Mouse (Mus musculus): ENCODE data around the gene Thbs3. TPM values are rescaled to one million over a fixed set of nuclear protein-coding genes. Genes with fewer than 3 reads are reported as not detected.

Thbs3 gene
- polyA plus RNA-seq, 1 experiment from 2014 or later = 45.6 TPM

DNA sequence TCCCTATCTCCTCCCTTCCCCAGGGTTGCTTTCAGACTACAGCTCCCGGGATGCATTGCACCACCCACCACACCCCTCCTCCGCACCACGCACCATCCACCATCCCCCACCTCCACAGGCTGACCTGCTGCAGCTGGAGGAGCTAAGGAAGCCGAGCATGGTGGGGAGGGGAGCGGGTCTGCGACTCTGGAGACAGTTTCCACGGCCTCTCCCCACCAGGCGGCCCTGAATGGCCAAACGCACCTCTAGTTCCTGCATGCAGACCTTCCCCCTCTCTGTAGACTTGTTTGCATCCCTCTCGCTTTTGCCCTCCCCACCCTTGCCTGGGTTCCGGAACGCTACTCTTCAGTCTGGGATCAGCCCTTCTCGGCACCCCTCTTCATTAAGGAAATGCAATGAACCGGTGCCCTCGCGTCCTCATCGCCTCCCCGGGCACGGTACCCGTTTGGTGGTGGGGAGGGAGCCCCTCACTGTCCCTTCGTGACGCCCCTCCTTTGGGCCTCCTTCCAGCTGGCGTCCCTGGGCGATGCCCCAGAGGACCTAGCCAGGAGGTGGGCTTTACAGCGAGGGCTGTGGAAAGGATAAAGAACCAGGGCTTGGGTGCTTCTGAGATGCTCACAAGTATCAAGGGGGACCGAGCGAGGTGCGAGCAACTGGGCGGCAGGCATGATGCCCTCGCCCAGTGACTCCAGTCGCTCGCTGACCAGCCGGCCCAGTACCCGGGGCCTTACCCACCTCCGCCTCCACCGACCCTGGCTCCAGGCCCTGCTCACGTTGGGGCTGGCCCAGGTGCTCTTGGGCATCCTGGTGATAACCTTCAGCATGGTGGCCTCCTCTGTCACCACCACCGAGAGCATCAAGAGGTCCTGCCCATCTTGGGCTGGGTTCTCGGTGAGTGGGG lies 31.7 kb upstream of the Thbs3 start, which contains the start of gene Fam189b:
Gene Fam189b (plus strand): TSS at position 86 of the 901 bp plus-strand sequence.
- Histone ChIP-seq H3K27me3 (no peaks in the 10 kb centered on the region), H3K4me1 (replicated peaks) (peaks cover 39% of the 10 kb centered on the region), H3K9ac (peak within 1 kb of the TSS; percentile 92), H3K36me3 (peaks cover 59% of the 10 kb centered on the region), H3K4me3 (peak within 1 kb of the TSS; percentile 60), H3K9me3 (no peaks in the 10 kb centered on the region), H3K4me2 (peak within 1 kb of the TSS; percentile 99), H3K27ac (replicated peaks) (peak within 1 kb of the TSS; percentile 92)
- 6% methylated on average over 39 of the region's 39 CpGs for WGBS
- ATAC-seq (ENCODE audit: low read depth) = peak; percentile 95

- Histone ChIP-seq H3K36me3 (peaks cover 65% of the 10 kb centered on the region), H3K4me3 (peak overlapping the region; percentile 60), H3K4me2 (peak overlapping the region; percentile 99), H3K9me3 (no peaks in the 10 kb centered on the region), H3K9ac (peak overlapping the region; percentile 92), H3K27ac (replicated peaks) (peak overlapping the region; percentile 92), H3K4me1 (replicated peaks) (peaks cover 33% of the 10 kb centered on the region), H3K27me3 (no peaks in the 10 kb centered on the region)
- ATAC-seq (ENCODE audit: low read depth) = no peak
- 75% methylated on average over 6 of the region's 6 CpGs for WGBS
These were observed 31.0 kb upstream of the Thbs3 start for GRCm38 (mm10) chr3:89183959-89184315.

DNA sequence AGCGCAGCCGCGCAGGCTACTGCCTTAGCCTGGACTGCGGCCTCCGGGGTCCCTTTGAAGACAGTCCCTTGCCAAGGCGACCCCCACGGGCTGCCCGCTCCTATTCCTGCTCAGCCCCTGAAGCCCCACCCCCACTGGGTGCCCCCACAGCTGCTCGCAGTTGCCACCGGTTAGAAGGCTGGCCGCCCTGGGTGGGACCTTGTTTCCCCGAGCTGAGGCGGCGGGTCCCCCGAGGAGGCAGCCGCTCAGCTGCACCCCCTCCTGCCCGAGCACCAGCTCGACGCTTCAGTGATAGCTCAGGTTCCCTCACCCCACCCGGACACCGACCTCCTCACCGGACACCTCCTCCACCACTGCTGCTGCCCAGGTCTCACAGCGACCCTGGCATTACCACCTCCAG lies 27.8 kb upstream of the Thbs3 start:
- 46% methylated on average over 23 of the region's 23 CpGs for WGBS

DNA sequence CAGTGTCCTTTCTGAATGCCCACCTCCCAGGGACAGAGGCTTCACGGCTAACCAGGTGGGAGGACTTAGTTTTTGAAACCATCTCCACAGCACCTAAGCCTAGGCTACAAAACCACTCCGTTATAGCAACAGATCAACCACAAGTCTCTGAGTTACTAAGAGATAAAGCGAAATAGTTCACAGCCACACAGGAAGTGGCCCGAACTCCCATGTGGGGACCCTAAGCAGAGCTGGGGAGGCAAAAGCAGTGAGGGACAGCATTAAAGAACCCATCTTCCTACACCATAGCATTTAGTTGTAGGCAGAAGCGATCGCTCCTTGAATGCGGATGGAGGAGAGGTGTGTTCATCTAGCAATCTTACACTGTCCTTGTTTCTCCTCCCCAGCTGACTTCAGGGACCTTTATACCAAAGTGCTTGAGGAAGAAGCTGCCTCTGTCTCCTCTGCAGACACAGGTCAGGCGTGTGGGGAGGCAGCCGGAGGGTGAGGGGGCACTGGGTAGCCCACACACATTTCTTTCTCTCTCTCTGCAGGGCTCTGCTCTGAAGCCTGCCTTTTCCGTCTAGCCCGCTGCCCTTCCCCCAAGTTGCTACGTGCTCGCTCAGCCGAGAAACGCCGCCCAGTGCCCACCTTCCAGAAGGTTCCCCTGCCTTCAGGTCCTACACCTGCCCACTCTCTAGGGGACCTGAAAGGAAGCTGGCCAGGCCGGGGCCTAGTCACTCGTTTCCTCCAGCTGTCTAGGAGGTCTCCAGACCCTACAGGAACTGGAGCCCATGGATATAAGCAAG lies 27.1 kb upstream of the Thbs3 start:
- H3K4me2 ChIP-seq = no peak overlapping the region
- no peak for ATAC-seq (ENCODE audit: low read depth)

More for the DNA sequence above, 27.8 kb upstream of the Thbs3 start:
- Histone ChIP-seq H3K4me1 (replicated peaks) (peaks cover 29% of the 10 kb centered on the region), H3K27me3 (no peaks in the 10 kb centered on the region), H3K4me2 (no peak overlapping the region), H3K9ac (peak overlapping the region; percentile 5; the same call in 1 of the 2 replicates), H3K27ac (replicated peaks) (no peak overlapping the region), H3K9me3 (no peaks in the 10 kb centered on the region), H3K4me3 (no peak overlapping the region), H3K36me3 (peaks cover 37% of the 10 kb centered on the region)
- ATAC-seq (ENCODE audit: low read depth) = no peak

GRCm38 (mm10) chr3:89188478-89188875 lies 26.5 kb upstream of the Thbs3 start:
- no peaks in the 10 kb centered on the region for H3K9me3 ChIP-seq
- H3K4me1 ChIP-seq (replicated peaks) = peaks cover 23% of the 10 kb centered on the region
- no peak for ATAC-seq (ENCODE audit: low read depth)
- WGBS = 71% methylated on average over 12 of the region's 12 CpGs
- H3K27ac ChIP-seq (replicated peaks) = no peak overlapping the region
- no peak overlapping the region for H3K4me2 ChIP-seq
- H3K27me3 ChIP-seq = no peaks in the 10 kb centered on the region
- H3K36me3 ChIP-seq = peaks cover 32% of the 10 kb centered on the region
- H3K9ac ChIP-seq = no peak overlapping the region
- no peak overlapping the region for H3K4me3 ChIP-seq

More for the DNA sequence above, 27.1 kb upstream of the Thbs3 start:
- Histone ChIP-seq H3K27me3 (no peaks in the 10 kb centered on the region), H3K4me1 (replicated peaks) (peaks cover 25% of the 10 kb centered on the region), H3K4me3 (no peak overlapping the region), H3K9me3 (no peaks in the 10 kb centered on the region), H3K27ac (replicated peaks) (no peak overlapping the region), H3K9ac (no peak overlapping the region), H3K36me3 (peaks cover 32% of the 10 kb centered on the region)
- WGBS = 77% methylated on average over 18 of the region's 18 CpGs

GRCm38 (mm10) chr3:89190436-89190835 lies 24.5 kb upstream of the Thbs3 start:
- H3K4me1 ChIP-seq (replicated peaks) = peaks cover 4% of the 10 kb centered on the region
- no peak overlapping the region for H3K27ac ChIP-seq (replicated peaks)
- 84% methylated on average over 8 of the region's 8 CpGs for WGBS
- no peak overlapping the region for H3K9ac ChIP-seq
- peaks cover 32% of the 10 kb centered on the region for H3K36me3 ChIP-seq
- ATAC-seq (ENCODE audit: low read depth) = no peak
- H3K9me3 ChIP-seq = no peaks in the 10 kb centered on the region
- H3K4me2 ChIP-seq = no peak overlapping the region
- no peak overlapping the region for H3K4me3 ChIP-seq
- H3K27me3 ChIP-seq = no peaks in the 10 kb centered on the region

DNA sequence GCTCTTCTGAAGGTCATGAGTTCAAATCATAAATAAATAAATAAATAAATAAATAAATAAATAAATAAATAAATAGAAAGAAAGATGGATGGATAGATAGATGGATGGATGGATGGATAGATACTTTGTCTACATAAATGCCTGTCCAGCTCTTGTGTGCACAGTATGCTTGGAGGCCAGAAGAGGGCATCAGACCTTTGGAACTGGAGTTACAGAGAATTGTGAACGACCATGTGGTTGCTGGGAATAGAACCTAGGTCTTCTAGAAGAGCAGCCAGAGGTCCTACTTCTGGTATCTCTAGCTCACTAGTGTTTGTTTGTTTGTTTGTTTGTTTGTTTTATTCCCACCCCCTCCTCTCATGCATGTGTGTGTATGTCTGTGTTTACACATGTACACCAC lies 21.6 kb upstream of the Thbs3 start:
- no peak overlapping the region for H3K27ac ChIP-seq (replicated peaks)
- no peaks in the 10 kb centered on the region for H3K27me3 ChIP-seq
- no peaks in the 10 kb centered on the region for H3K9me3 ChIP-seq
- no peak overlapping the region for H3K4me2 ChIP-seq
- H3K36me3 ChIP-seq = peaks cover 10% of the 10 kb centered on the region
- H3K4me3 ChIP-seq = no peak overlapping the region
- ATAC-seq (ENCODE audit: low read depth) = no peak
- 79% methylated on average over 1 of the region's 1 CpGs for WGBS
- H3K4me1 ChIP-seq (replicated peaks) = peaks cover 13% of the 10 kb centered on the region
- H3K9ac ChIP-seq = no peak overlapping the region

DNA sequence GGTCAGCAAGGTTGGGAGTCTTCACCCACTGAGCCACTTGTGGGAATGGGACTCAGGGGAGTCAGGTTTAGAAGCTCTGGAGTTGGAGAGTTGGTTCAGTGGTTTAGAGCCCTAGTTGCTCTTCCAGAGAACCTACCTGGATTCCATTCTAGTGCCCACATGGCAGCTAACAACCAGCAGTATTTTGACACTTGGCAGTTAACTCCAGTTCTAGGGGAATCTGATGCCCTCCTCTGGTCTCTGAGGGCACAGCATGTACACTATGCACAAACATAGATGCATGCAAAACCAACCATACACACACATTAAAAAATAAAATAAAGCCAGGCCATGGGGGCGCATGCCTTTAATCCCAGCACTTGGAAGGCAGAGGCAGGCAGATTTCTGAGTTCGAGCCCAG lies 21.1 kb upstream of the Thbs3 start:
- H3K9me3 ChIP-seq = no peaks in the 10 kb centered on the region
- no peaks in the 10 kb centered on the region for H3K27me3 ChIP-seq
- peaks cover 5% of the 10 kb centered on the region; the same call in 1 of the 2 replicates for H3K36me3 ChIP-seq
- no peak overlapping the region for H3K9ac ChIP-seq
- no peak for ATAC-seq (ENCODE audit: low read depth)
- H3K4me1 ChIP-seq (replicated peaks) = peaks cover 13% of the 10 kb centered on the region
- no peak overlapping the region for H3K4me2 ChIP-seq
- 92% methylated on average over 2 of the region's 2 CpGs for WGBS
- no peak overlapping the region for H3K4me3 ChIP-seq
- H3K27ac ChIP-seq (replicated peaks) = no peak overlapping the region

GRCm38 (mm10) chr3:89195979-89196877 lies 18.8 kb upstream of the Thbs3 start:
- H3K9me3 ChIP-seq = no peaks in the 10 kb centered on the region
- ATAC-seq (ENCODE audit: low read depth) = peak; percentile 98
- H3K4me2 ChIP-seq = peak overlapping the region; percentile 64
- peak overlapping the region; percentile 82 for H3K27ac ChIP-seq (replicated peaks)
- no peaks in the 10 kb centered on the region for H3K27me3 ChIP-seq
- peak overlapping the region; percentile 72 for H3K9ac ChIP-seq
- H3K4me3 ChIP-seq = peak overlapping the region; percentile 41
- peaks cover 13% of the 10 kb centered on the region for H3K4me1 ChIP-seq (replicated peaks)
- WGBS = 8% methylated on average over 33 of the region's 33 CpGs
- H3K36me3 ChIP-seq = no peaks in the 10 kb centered on the region

DNA sequence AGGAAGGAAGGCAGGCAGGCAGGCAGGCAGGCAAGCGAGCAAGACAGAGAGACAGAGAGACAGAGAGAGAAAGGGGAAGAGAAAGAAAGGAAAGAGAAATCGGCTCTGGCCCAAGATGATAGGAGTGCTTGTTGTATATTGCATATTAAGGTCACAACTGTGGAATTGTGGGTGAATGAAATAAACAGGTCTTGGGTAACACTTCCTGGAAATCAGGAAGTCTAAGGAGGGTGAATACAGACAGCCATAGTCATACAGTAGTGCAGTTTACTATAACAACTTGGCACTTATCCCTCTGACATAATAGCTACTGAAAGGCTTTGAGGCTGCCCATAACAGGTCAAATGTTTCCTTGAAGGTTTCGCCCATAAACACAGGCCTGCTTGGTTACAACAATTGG lies 15.1 kb upstream of the Thbs3 start:
- no peak for ATAC-seq (ENCODE audit: low read depth)
- H3K4me3 ChIP-seq = no peak overlapping the region
- peaks cover 24% of the 10 kb centered on the region for H3K4me1 ChIP-seq (replicated peaks)
- H3K9me3 ChIP-seq = no peaks in the 10 kb centered on the region
- no peak overlapping the region for H3K27ac ChIP-seq (replicated peaks)
- no peak overlapping the region for H3K4me2 ChIP-seq
- 85% methylated on average over 3 of the region's 3 CpGs for WGBS
- H3K36me3 ChIP-seq = peaks cover 10% of the 10 kb centered on the region
- H3K27me3 ChIP-seq = no peaks in the 10 kb centered on the region
- no peak overlapping the region for H3K9ac ChIP-seq

DNA sequence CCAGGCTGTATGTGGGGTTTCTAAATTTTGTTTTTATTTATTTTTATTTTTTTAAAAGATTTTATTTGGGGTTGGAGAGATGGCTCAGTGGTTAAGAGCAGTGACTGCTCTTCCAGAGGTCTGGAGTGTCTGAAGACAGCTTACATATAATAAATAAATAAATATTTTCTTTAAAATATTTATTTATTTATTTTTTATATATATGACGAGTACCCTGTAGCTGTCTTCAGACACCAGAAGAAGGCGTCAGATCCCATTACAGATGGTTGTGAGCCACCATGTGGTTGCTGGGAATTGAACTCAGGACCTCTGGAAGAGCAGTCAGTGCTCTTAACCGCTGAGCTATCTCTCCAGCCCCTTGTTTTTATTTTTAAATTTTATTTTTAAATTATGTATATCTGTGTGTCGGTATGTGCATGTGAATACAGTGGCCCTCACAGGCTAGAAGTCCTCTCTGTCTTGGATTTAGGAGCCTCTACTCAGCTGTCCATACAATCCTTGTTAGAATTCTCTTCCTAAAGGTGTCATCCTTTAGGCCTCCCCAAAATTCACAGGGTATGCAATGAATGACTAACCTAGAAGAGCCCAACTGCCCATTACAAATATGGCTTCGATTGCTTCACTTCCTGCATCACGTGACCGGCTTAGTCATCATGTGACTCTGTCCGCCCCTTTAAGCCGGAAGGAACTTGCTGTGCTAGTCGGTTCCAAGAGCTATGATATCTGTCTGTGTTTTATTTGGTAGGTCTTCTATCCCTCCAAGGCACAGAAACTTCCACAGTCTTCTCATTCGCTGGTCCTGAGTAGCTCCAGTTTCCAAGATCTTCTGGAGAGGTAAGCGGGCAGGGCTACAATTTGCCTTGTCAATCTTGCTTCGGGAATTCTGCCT lies 12.5 kb upstream of the Thbs3 start, which contains the start of gene Gba:
Gene Gba (plus strand): TSS at position 676 of the 889 bp plus-strand sequence.
- H3K27ac ChIP-seq (replicated peaks) = no peak within 1 kb of the TSS
- WGBS = 26% methylated on average over 13 of the region's 13 CpGs
- H3K27me3 ChIP-seq = no peaks in the 10 kb centered on the region
- peak; percentile 82 for ATAC-seq (ENCODE audit: low read depth)
- H3K36me3 ChIP-seq = peaks cover 37% of the 10 kb centered on the region
- H3K4me3 ChIP-seq = peak within 1 kb of the TSS; percentile 54
- H3K9me3 ChIP-seq = no peaks in the 10 kb centered on the region
- peaks cover 11% of the 10 kb centered on the region for H3K4me1 ChIP-seq (replicated peaks)
- H3K9ac ChIP-seq = peak within 1 kb of the TSS; percentile 76
- peak within 1 kb of the TSS; percentile 73 for H3K4me2 ChIP-seq

Data from neural tube, embryonic 13.5 days (tissue).